Mouse (Mus musculus) right cerebral cortex, postnatal 14 days (tissue): ENCODE results near the gene Arl4a.
A peak's percentile ranks its signal among the peaks of the same experiment; 100 is the strongest.

Experiments
- DNase-seq: peaks from one replicate; pipeline ENCODE4 v3.0.0; 2022

The Arl4a gene

GRCm38 (mm10) chr12:40037876-40038463, at the start of gene Arl4a:
Gene Arl4a (minus strand): TSS chr12:40038025.
- DNase-seq = peak; percentile 89

DNA sequence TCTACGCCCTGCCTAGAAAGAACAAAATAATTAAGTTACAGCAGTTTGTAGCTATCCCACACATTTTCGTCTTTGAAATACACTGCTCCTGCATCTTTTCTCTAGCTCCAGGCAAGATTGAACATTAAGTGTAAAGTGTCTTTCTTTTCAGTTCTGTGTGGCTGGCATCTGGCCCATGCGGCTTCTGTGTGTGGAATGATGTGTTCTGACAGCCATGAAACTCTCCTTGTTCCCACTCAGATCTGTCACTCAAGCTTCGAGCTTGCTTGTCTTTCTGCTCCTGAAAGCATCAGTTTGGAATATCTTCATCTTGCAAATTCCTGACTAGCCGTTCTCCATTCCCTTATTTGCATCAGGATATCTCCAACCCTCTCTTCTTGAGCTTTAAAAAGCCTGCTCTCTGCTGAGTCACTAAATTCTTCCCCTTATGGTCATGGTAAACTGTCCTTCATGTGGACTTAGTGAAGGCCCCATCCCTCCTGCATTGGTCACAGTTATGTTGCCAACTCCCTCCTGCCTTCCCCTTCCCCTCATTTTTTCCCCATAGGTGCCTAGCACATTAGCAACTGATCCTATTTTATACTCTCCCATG, 48.0 kb upstream of the Arl4a start:
- DNase-seq = peak; percentile 18

- no peak for DNase-seq
These were observed 44.8 kb upstream of the Arl4a start for GRCm38 (mm10) chr12:40082453-40083238.

DNA sequence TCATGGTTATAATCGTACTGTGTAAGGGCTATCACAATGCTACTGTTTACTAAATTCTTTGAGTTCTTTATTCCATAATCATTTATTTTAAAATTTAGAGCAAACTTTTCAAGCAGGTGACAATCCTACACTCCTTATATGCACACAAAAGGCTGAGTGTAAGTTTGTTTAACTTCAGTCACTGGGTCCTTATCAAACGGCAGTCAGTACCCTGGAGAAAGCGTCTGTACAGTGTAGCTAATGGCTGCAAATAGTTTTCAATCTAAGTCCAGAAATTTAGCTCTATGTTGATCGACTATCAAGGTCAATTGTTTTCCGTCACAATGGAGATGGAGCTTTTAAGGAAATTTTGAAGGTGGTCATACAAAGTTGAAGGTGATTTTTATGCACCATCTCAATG, 44.2 kb upstream of the Arl4a start:
- no peak for DNase-seq

- DNase-seq = no peak
These were observed 35.8 kb upstream of the Arl4a start for GRCm38 (mm10) chr12:40073660-40074059.

DNA sequence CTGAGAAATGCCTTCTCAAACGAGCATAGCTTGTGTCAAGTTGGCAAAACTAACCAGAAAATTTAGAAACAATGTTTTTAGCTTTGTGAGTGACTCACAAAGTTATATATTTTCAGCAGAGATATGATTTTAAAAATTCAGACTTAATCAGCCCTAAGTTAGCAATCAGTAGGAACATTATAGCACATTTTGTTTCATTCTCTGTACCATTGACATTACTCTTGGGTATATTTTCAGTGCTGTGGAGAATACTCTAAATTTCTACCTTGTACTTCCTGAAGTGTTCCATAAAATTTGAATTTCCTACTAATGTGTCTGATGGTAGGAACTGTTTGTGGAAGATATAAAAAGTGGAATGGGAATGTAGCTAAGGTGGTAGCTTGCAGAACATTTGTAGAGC, 9.2 kb upstream of the Arl4a start:
- DNase-seq = no peak

DNA sequence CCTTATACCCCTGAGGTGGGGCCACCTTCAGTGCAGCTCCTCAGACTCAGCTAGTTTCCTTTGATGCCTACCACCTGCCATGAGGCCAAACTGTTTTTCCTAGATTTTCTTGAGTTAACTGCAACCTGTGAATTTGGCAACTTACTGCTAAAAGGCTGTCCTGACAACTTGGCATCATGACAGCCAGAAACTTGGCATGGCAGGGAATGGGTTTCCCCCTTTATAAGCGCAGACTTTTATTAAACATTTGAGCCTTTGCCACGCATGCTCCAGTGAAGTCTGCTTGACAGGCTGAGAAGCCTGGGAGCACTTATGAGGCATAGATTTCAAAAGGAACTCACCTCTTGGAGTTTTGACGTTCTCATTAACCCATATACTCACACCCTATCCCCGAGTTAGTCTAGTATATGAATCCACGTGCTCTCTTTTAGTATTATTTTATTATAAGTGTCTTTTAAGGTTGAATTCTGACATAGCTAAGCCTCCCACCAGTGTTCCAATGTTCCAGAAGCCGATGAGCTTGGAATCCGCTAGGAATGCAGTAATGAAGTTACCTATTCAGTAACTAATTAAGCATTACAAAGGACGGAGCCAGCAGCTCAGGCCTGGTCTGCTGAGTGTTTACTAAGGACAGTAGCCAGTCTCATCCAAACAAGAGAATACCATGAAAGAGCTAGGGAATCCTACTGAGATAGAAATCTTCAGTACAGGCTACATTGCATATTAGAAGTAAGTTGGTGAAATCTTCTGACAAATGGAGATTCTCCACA, 6.2 kb upstream of the Arl4a start:
- DNase-seq = no peak

DNA sequence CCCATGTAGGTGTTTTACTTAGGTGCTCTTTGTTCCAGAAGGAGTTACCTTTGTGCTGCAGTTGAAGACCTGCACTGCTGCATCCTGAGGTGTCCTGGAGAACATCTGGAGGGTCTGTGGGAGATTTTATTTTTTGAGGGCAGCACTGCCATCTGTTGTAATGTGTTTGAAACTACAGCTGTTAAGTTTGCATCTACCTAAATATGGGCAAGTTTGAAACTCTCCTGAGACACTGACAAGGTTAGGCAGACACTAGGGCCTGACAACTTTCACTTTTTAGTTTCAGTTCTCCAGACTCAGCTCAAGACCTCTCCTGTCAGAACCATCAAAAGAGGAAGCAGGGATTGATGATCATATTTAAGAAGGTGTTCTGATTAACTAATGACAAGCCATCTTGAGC, 2.2 kb upstream of the Arl4a start:
- no peak for DNase-seq

DNA sequence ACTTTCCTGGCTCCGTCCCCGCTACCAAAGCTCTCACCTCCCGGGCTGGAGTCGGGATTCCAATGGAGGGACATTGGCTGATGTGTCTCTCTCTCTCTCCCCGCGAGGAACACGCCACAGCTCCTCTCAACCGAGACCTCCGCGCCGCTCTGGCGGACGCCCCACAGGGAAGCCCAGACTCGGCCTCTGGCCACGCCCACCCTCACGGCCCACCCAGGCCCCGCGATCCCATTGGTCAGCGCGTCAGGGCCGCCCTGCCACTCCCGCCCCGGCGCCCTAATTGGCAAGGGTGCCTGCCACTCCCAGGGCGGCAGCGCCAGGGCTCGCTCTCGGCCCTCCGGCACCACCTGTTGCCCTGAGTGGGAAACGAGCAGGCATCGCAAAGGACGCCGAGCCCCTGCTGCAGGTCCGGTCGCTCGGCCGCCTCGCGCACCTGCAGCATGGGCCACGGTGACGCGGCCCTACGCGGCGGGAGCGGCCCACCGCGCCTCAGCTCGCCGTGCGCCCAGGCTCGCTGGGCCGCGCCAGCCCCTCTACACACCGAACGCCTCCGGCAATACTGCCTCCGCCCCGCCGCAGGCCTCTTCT, 505 bp downstream of the Arl4a start:
- peak; percentile 99 for DNase-seq

GRCm38 (mm10) chr12:40036666-40037065, 1.2 kb downstream of the Arl4a start:
- DNase-seq = no peak

DNA sequence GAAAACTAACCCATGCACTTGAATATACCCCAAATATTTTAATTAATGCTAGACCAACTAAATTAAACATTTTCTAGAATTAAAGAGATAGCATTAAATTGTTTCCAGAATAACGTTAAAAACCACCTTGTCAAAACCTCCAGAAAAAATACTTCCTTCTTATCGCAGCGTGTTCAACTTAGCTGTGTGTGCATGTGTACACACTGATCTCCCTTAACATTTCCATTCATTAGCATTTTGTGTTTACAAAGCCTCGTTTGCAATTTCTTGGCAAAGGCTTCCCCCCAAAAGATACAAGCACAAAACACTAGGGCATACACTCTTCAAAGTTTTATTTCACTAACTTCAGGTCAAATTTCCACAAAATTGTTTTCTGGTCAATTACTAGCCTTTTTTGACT, 2.3 kb downstream of the Arl4a start:
- no peak for DNase-seq

- no peak for DNase-seq
These were observed 8.6 kb downstream of the Arl4a start for GRCm38 (mm10) chr12:40029201-40029600.

DNA sequence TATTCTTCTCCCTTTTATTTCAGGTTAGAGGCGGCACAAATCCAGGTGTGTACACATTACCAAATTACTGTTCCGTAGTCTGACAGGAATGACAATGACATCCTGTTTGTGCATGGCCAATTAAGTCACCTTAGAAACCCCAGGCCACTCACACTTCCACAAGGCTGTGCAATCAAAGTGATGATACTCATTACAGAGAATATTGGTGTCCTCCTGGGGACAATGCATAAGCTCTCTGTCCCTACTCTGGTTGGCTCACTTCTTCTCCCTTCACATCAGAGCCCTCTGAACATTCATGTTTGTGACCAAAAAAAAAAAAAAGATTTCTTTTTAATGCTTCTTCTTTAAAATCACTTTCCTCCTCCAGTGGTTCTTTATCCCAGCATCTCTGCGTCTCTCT, 10.0 kb downstream of the Arl4a start:
- no peak for DNase-seq

GRCm38 (mm10) chr12:40027444-40027843, 10.4 kb downstream of the Arl4a start:
- no peak for DNase-seq

DNA sequence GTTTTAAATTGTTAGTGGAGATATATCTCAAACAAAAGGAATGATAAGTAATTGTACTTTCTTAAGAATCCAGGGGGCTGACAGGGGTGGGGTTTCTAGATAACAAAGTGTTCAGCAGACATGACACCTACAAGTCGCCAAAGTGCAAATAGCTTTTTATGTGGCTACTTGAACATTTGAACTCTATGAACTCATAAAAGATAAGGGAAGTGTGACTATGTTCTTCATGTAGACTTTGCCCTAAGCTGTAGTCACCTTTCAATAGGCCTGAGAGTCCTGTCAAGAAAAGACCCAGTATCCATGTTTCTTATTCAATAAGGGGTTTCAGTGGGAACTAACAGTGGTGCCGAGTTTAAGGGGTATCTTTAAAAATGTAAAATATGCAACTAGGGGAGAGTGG, 13.9 kb downstream of the Arl4a start:
- no peak for DNase-seq

DNA sequence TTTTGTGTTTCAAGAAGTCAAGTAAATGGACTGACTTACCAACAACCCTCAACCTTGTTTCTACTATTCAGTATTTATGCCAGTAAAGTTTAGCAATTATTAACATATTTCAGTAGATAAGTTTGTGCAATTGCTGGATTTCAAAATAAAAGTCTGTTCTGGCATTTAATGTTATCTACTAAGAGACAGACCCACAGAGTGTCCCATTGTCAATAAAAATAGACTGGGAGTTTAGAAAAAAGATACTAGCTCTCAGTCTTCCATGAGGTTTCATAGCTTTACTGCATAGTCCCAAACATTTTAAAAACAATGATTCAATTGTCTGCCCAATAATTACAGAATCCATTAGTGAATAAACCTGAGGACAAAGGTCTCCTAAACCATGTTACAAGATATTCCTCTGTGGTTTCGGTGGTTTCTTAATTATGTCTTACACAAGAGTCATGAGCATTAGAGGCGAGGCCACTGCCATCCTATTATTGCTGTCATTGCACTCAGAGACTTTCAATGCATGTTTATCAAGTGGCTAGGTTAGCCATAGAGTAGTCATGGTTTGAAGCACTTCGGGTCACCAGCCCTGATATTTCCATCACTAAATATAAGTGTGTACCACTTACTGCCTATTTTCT, 14.7 kb downstream of the Arl4a start:
- DNase-seq = no peak

DNA sequence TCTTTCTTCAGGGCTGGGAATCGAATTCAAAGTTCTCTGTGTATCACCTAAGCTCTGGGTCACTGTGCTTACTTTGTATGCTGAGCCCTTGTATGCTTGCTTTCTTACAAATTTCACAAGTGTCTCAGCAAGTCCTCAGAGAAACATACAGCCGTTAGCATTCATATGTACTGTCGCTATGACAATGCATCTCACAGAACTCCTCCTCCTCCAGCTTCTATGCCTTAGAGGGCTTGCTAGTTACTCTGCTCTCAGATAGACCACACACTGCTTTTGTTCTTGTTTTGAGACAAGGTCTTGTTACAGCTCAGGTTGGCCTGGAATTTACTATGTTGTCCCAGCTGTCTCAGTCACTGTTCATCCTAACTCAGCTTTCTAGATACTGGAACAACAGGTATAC, 15.5 kb downstream of the Arl4a start:
- no peak for DNase-seq

DNA sequence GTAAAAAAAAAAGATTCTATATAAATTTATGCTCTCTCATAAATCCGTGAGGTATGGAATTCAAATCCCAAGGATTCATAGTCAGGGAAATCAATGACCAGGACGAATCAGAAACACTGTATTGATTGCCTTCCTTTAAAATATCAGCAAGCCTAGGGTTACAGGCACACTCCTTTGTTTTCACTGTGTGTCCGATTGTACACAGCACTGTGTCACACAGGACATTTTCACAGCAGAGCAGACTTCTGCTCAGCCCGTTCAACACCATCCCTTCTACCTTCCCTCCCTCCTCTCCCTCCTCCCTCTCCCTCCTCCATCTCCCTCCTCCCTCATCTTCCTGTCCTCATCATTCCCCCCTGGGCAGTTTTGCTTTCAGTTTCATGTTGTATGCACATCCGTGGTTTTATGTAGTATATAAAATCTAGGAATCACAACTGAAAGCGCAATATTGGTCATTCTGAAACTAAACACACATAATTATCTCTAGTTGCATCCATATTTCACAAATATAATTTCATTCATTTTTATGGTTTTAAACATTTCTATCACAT, 19.8 kb downstream of the Arl4a start:
- no peak for DNase-seq

DNA sequence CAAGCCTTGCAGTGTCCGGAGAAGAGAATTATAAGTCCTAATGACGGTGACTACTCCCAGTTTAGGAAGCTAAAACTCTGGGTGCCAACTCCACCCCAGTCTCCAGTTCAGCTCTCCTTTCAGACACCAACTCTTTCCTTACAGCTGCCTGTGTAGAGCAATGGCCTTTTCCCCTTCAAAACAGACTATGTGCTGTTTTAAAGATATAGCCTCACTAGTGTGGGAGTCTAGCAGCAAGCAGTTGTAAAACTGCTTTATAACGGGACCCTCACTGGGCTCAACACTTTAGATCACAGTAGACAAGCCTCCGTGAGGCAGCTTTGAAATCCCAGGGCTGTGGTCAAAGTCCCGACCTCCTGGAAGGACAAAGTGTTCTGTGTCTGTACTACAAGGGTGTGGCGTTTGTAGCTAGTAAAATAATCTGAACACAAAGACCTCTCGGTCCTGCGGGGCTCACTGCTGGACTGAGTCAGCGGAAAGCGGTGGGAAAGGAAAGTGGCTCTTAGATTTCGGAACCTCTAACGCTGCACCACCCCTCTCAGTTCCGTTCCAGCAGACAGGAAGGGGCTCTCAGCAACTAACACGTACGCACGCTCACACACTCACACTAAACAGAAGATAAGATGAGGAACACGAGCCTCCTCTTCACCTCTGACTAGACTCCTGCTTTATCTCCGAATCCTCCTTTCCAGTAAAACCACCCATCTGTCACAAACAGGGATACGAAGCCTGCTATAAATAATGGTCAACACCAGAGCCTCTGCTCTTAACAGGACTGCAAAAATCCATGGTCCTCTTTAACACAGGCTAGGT, 21.0 kb downstream of the Arl4a start:
- DNase-seq = peak; percentile 13

- no peak for DNase-seq
These were observed 21.8 kb downstream of the Arl4a start for GRCm38 (mm10) chr12:40016068-40016467.

GRCm38 (mm10) chr12:40009866-40010265, 28.0 kb downstream of the Arl4a start:
- DNase-seq = no peak

DNA sequence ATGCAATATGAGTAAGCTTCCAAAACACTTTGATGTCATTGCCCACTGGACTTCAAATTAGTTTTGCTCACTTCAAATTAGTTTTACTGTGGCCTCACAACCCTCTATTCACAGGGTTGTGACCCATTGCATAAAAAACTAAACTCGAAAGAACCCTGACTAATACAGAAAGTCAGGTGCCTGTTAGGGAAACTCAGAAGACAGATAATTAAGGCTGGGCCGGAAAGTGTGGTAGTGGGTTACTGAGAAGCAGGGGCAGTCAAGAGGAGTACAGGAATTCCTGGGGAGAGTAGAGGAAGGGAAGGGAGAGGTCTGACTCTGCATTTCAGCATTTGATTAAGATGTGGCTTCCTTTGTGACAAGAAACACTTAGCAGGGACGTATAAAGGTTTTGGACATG, 29.4 kb downstream of the Arl4a start:
- DNase-seq = no peak
